18 mouse cellular contexts compared by ENCODE assay signal in genomic region chr12:73125250-73125649, GRCm38 (mm10). TPM values are rescaled to one million over a fixed set of nuclear protein-coding genes. Genes with fewer than 3 reads are reported as not detected.
DNase-seq lines count a peak whose midpoint lies in the region; ATAC-seq and TF ChIP-seq lines count a peak whose summit lies in the region.
"Had no signal": no experiment of that assay in that cellular context is flagged by ENCODE, and none has a peak within 500 bp of the region (broad histone marks: within the 10 kb centered on the region; RNA-seq: fewer than 3 reads in every experiment).

No protein-coding gene starts in this region.

- no peak for TF ChIP-seq EP300 in heart, adult 2 months (IDR thresholded peaks at IDR 0.05; ENCODE audit: insufficient read depth, low read depth, low read length)

- no peak overlapping the region for H3K27ac ChIP-seq in heart, embryonic 13.5 days (replicated peaks)
- no peak overlapping the region for H3K27ac ChIP-seq in heart, adult 2 months
- H3K27ac ChIP-seq in liver, embryonic 12.5 days: no peak overlapping the region
- no peak overlapping the region for H3K27ac ChIP-seq in neural tube, embryonic 13.5 days (replicated peaks)
- no peak overlapping the region for H3K27ac ChIP-seq in neural tube, embryonic 15.5 days (replicated peaks)
- H3K27ac ChIP-seq: hindbrain, embryonic 15.5 days; liver, embryonic 15.5 days had no signal

- no peaks in the 10 kb centered on the region for H3K36me3 ChIP-seq in heart, embryonic 13.5 days
- peaks cover 3% of the 10 kb centered on the region for H3K36me3 ChIP-seq in heart, adult 2 months (ENCODE audit: control insufficient read depth, insufficient read depth, low read length)
- H3K36me3 ChIP-seq in liver, embryonic 12.5 days: no peaks in the 10 kb centered on the region
- H3K36me3 ChIP-seq in neural tube, embryonic 13.5 days: no peaks in the 10 kb centered on the region
- no peaks in the 10 kb centered on the region for H3K36me3 ChIP-seq in neural tube, embryonic 15.5 days
- H3K36me3 ChIP-seq: hindbrain, embryonic 15.5 days; liver, embryonic 15.5 days had no signal

- intact Hi-C loops in heart, adult 2 months (cut with DNase I): no loop called here

- peak overlapping the region; percentile 81 for H3K4me2 ChIP-seq in heart, embryonic 13.5 days
- H3K4me2 ChIP-seq in liver, embryonic 12.5 days: peak overlapping the region; percentile 3; the same call in 1 of the 2 replicates
- H3K4me2 ChIP-seq in neural tube, embryonic 13.5 days: peak overlapping the region; percentile 71; the same call in 1 of the 2 replicates
- H3K4me2 ChIP-seq in neural tube, embryonic 15.5 days: no peak overlapping the region; the same call in 1 of the 2 replicates

- 51% methylated on average over 4 of the region's 4 CpGs for WGBS in heart, embryonic 13.5 days
- 59% methylated on average over 4 of the region's 4 CpGs for WGBS in heart, adult 2 months
- WGBS in liver, embryonic 12.5 days (ENCODE audit: insufficient replicate concordance): 63% methylated on average over 4 of the region's 4 CpGs
- WGBS in neural tube, embryonic 13.5 days: 77% methylated on average over 4 of the region's 4 CpGs
- 76% methylated on average over 4 of the region's 4 CpGs for WGBS in neural tube, embryonic 15.5 days

- no peaks in the 10 kb centered on the region for H3K27me3 ChIP-seq in heart, embryonic 13.5 days (replicated peaks)
- H3K27me3 ChIP-seq in heart, adult 2 months (ENCODE audit: control insufficient read depth, insufficient read depth, low read length): no peaks in the 10 kb centered on the region
- no peaks in the 10 kb centered on the region for H3K27me3 ChIP-seq in liver, embryonic 12.5 days (replicated peaks)
- H3K27me3 ChIP-seq in neural tube, embryonic 13.5 days: no peaks in the 10 kb centered on the region
- H3K27me3 ChIP-seq in neural tube, embryonic 15.5 days (replicated peaks): no peaks in the 10 kb centered on the region
- H3K27me3 ChIP-seq: hindbrain, embryonic 15.5 days; liver, embryonic 15.5 days had no signal

- H3K4me3 ChIP-seq in heart, embryonic 13.5 days: no peak overlapping the region
- H3K4me3 ChIP-seq in heart, adult 2 months: no peak overlapping the region
- H3K4me3 ChIP-seq in liver, embryonic 12.5 days: no peak overlapping the region
- H3K4me3 ChIP-seq in neural tube, embryonic 13.5 days: no peak overlapping the region
- no peak overlapping the region for H3K4me3 ChIP-seq in neural tube, embryonic 15.5 days (replicated peaks)

- H3K9me3 ChIP-seq in heart, embryonic 13.5 days: no peaks in the 10 kb centered on the region
- H3K9me3 ChIP-seq in liver, embryonic 12.5 days (replicated peaks): no peaks in the 10 kb centered on the region
- no peaks in the 10 kb centered on the region for H3K9me3 ChIP-seq in neural tube, embryonic 13.5 days
- H3K9me3 ChIP-seq in neural tube, embryonic 15.5 days (replicated peaks): no peaks in the 10 kb centered on the region
- H3K9me3 ChIP-seq: hindbrain, embryonic 15.5 days; liver, embryonic 15.5 days had no signal

- no peak for TF ChIP-seq CTCF in heart, adult 2 months (IDR thresholded peaks at IDR 0.05)

- peaks cover 17% of the 10 kb centered on the region for H3K4me1 ChIP-seq in heart, embryonic 13.5 days
- no peaks in the 10 kb centered on the region; the same call in 1 of the 2 replicates for H3K4me1 ChIP-seq in heart, adult 2 months (ENCODE audit: control insufficient read depth, insufficient read depth, low read length)
- H3K4me1 ChIP-seq in liver, embryonic 12.5 days: peaks cover 13% of the 10 kb centered on the region
- H3K4me1 ChIP-seq in neural tube, embryonic 13.5 days (replicated peaks): peaks cover 22% of the 10 kb centered on the region
- H3K4me1 ChIP-seq in neural tube, embryonic 15.5 days: peaks cover 17% of the 10 kb centered on the region

- ATAC-seq in heart, embryonic 13.5 days (ENCODE audit: extremely low read depth, insufficient number of reproducible peaks, low FRiP score, low TSS enrichment): no peak
- ATAC-seq in liver, embryonic 12.5 days: no peak
- ATAC-seq in neural tube, embryonic 13.5 days (ENCODE audit: low read depth): no peak
- ATAC-seq in neural tube, embryonic 15.5 days (ENCODE audit: low FRiP score): no peak
- no peak for ATAC-seq in inflammation-experienced regulatory T-cells, adult 6 months
- ATAC-seq: forebrain, embryonic 14.5 days; midbrain, embryonic 16.5 days had no signal

- no peak for TF ChIP-seq POLR2A in heart, adult 2 months (IDR thresholded peaks at IDR 0.05; ENCODE audit: insufficient read depth, low read depth, low read length)

- peaks cover 7% of the 10 kb centered on the region for H3K79me2 ChIP-seq in heart, adult 2 months (replicated peaks; ENCODE audit: control insufficient read depth, insufficient read depth, low read length)

- DNase-seq in heart, adult 2 months: no peak
- no peak for DNase-seq in liver
- DNase-seq: adrenal gland, postnatal 36 days; B cell, adult 2 months; cerebellum, adult 8-10 months; gastrocnemius, postnatal 25 days; kidney, adult 2 months; layer of hippocampus, postnatal 36 days; right cerebral cortex, postnatal 14 days had no signal

- H3K9ac ChIP-seq in heart, embryonic 13.5 days: peak overlapping the region; percentile 58
- H3K9ac ChIP-seq in heart, adult 2 months (ENCODE audit: low read depth, low read length): no peak overlapping the region
- H3K9ac ChIP-seq in liver, embryonic 12.5 days: no peak overlapping the region
- H3K9ac ChIP-seq in neural tube, embryonic 13.5 days: no peak overlapping the region
- no peak overlapping the region for H3K9ac ChIP-seq in neural tube, embryonic 15.5 days (replicated peaks)
- H3K9ac ChIP-seq: liver, embryonic 15.5 days had no signal

RNA-seq across cellular contexts. Expression of gene Mnat1, which starts 1.7 kb away (rescaled TPM):
- polyA plus RNA-seq in heart, embryonic 13.5 days (2015; fragmentation: Nextera tagmentation; extraction: Ambion mirVana): 19.0 and 19.3 TPM in 2 replicates
- total RNA-seq in heart, adult 2 months (2021): 10 to 100 TPM; 16.3 to 16.8 TPM
- 5.6 and 8.6 TPM in 2 replicates for polyA plus RNA-seq in heart, adult 2 months (2012; rRNA removed)
- 14.1 and 16.7 TPM in 2 replicates for polyA plus RNA-seq in liver, embryonic 12.5 days (2016; fragmentation: Nextera tagmentation; extraction: Ambion mirVana)
- polyA plus RNA-seq in neural tube, embryonic 13.5 days (2015; fragmentation: Nextera tagmentation; extraction: Ambion mirVana): 19.6 and 21.1 TPM in 2 replicates
- 17.0 and 21.4 TPM in 2 replicates for polyA plus RNA-seq in neural tube, embryonic 15.5 days (2015; fragmentation: Nextera tagmentation; extraction: Ambion mirVana)
- 10 to 100 TPM; 21.8 to 40.7 (median 36.1) TPM for polyA plus RNA-seq in inflammation-experienced regulatory T-cells, adult 6 months (2017; shearing (Covaris generic))

RNA-seq across cellular contexts. Expression of gene Six4, which starts 12.0 kb away (rescaled TPM):
- 0.71 and 1.0 TPM in 2 replicates for polyA plus RNA-seq in heart, embryonic 13.5 days (2015; fragmentation: Nextera tagmentation; extraction: Ambion mirVana)
- 1 to 10 TPM; 3.9 to 6.8 TPM for total RNA-seq in heart, adult 2 months (2021)
- polyA plus RNA-seq in heart, adult 2 months (2012; rRNA removed): 1.6 and 2.6 TPM in 2 replicates
- polyA plus RNA-seq in liver, embryonic 12.5 days (2016; fragmentation: Nextera tagmentation; extraction: Ambion mirVana): 0.18 and 0.29 TPM in 2 replicates
- 1.3 and 1.6 TPM in 2 replicates for polyA plus RNA-seq in neural tube, embryonic 13.5 days (2015; fragmentation: Nextera tagmentation; extraction: Ambion mirVana)
- polyA plus RNA-seq in neural tube, embryonic 15.5 days (2015; fragmentation: Nextera tagmentation; extraction: Ambion mirVana): 0.54 and 1.3 TPM in 2 replicates
- polyA plus RNA-seq in inflammation-experienced regulatory T-cells, adult 6 months (2017; shearing (Covaris generic)): under 1 TPM; 0.08 to 0.26 (median 0.11) TPM
